Mouse (Mus musculus) olfactory bulb, adult 2 months (tissue): ENCODE measurements around the gene Xxylt1.

Experiments used
- CTCF ChIP-seq: fragments of 200-500 bp; IDR thresholded peaks from 2 replicates; pipeline ENCODE4 v1.5.1; 2012; ENCODE audit warnings: low read depth, mild to moderate bottlenecking, low read length, moderate library complexity; ENCODE audit not compliant: insufficient read depth
- POLR2A ChIP-seq: fragments of 200-500 bp; IDR thresholded peaks from 2 replicates; pipeline ENCODE4 v1.6.1; 2012; ENCODE audit warnings: mild to moderate bottlenecking, low read depth, low read length, moderate library complexity; ENCODE audit not compliant: insufficient read depth

DNA sequence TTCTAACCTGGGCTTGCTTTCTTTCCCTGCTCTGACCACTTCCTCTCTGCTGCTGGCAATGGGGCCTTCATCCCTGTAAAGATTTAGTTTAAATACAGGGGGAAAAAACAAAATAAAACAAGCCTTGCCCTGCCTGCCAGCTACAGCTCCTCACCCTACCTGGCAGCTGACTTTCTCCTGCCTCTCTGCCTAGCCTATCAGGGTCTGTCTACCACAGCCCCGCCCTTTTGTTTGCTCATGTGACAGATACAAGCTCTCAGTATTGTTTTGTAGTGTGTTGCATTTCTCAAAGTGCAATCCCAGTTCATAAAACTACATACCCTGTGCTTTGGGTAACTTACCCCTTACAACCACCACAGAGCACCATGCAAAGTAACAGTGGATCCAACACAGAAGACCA lies 66.0 kb downstream of the Xxylt1 start:
- TF ChIP-seq CTCF (no peak), POLR2A (no peak)
